Mouse (Mus musculus) midbrain, postnatal 0 days (tissue): ENCODE measurements around the gene Fcrla. TPM values are rescaled to one million over a fixed set of nuclear protein-coding genes. Genes with fewer than 3 reads are reported as not detected.

Source experiments
- ATAC-seq: fragments of 200-750 bp; cut with Nextera tagmentation; 2 replicates; pipeline ENCODE4 v1.8.0; 2017; ENCODE audit warnings: moderate number of reproducible peaks, mild to moderate bottlenecking, moderate TSS enrichment, moderate library complexity; ENCODE audit not compliant: low FRiP score
- DNase-seq: peaks from one replicate; pipeline ENCODE4 v3.0.0-alpha.2; 2015; ENCODE audit warnings: low spot score
- H3K27ac ChIP-seq: fragments of 300-500 bp; sonication (generic); 2 replicates; pipeline ENCODE4 v1.5.1; 2014; ENCODE audit warnings: low read depth, mild to moderate bottlenecking, low read length, mixed read lengths
- H3K27me3 ChIP-seq: fragments of 300-500 bp; sonication (generic); 2 replicates; pipeline ENCODE4 v1.6.1; 2014; ENCODE audit warnings: low read length, control low read depth, mixed read lengths; ENCODE audit not compliant: insufficient read depth
- H3K36me3 ChIP-seq: fragments of 300-500 bp; sonication (generic); 2 replicates; pipeline ENCODE4 v1.6.1; 2014; ENCODE audit warnings: low read length, control low read depth, mixed read lengths; ENCODE audit not compliant: insufficient read depth
- H3K4me1 ChIP-seq: fragments of 300-500 bp; sonication (generic); 2 replicates; pipeline ENCODE4 v1.6.1; 2014; ENCODE audit warnings: mild to moderate bottlenecking, control low read depth, antibody characterized with exemption, low read length, mixed read lengths; ENCODE audit not compliant: insufficient read depth
- H3K4me2 ChIP-seq: fragments of 300-500 bp; sonication (generic); 2 replicates; pipeline ENCODE4 v1.6.1; 2014; ENCODE audit warnings: low read depth, mild to moderate bottlenecking, low read length, mixed read lengths; ENCODE audit not compliant: poor library complexity, severe bottlenecking
- H3K4me3 ChIP-seq: fragments of 300-500 bp; sonication (generic); 2 replicates; pipeline ENCODE4 v1.5.1; 2014; ENCODE audit warnings: low read depth, mild to moderate bottlenecking, low read length, moderate library complexity
- H3K9ac ChIP-seq: fragments of 300-500 bp; sonication (generic); replicated peaks from 2 replicates; pipeline ENCODE4 v1.6.1; 2014; ENCODE audit warnings: mild to moderate bottlenecking, low read length, moderate library complexity, mixed read lengths; ENCODE audit not compliant: poor library complexity, severe bottlenecking
- H3K9me3 ChIP-seq: fragments of 300-500 bp; sonication (generic); 2 replicates; pipeline ENCODE4 v1.6.1; 2016; ENCODE audit warnings: low read length, control low read depth
- CTCF ChIP-seq: IDR thresholded peaks from 2 replicates; pipeline ENCODE4 v1.5.1; 2016; ENCODE audit warnings: antibody characterized with exemption, mild to moderate bottlenecking
- WGBS: fragments of 180-500 bp; shearing (Covaris S2); extraction: QIAGEN DNeasy Blood & Tissue Kit; methylation state at CpG from one replicate; pipeline ENCODE4 v1.1.7; 2014; 5-methylcytosine and 5-hydroxymethylcytosine counted together
- polyA plus RNA-seq: library from polyadenylated mRNA; unstranded; fragments of >200 nt; fragmentation: Nextera tagmentation; extraction: Ambion mirVana; gene quantifications from 2 replicates; pipeline ENCODE4 v1.2.1, GENCODE M21; 2015
- total RNA-seq: library from RNA; depleted of rRNA; stranded (reverse); fragments of >200 nt; gene quantifications from 2 replicates; pipeline ENCODE4 v1.2.3, GENCODE M21; 2014; rRNA removed

Gene Fcrla
- total and polyA plus RNA-seq, 2 experiments from 2014 or later: not detected

GRCm38 (mm10) chr1:170868107-170868904 lies 59.1 kb downstream of the Fcrla start:
- Histone ChIP-seq H3K4me2 (peak overlapping the region; percentile 62), H3K27me3 (no peaks in the 10 kb centered on the region), H3K9ac (peak overlapping the region; percentile 54), H3K27ac (peak overlapping the region; percentile 55; the same call in 1 of the 2 replicates), H3K4me3 (peak overlapping the region; percentile 69), H3K4me1 (no peaks in the 10 kb centered on the region), H3K9me3 (no peaks in the 10 kb centered on the region), H3K36me3 (no peaks in the 10 kb centered on the region)
- ATAC-seq (peak; percentile 83), DNase-seq (peak; percentile 92)
- TF ChIP-seq CTCF: no peak
- 1% methylated on average over 33 of the region's 33 CpGs for WGBS

DNA sequence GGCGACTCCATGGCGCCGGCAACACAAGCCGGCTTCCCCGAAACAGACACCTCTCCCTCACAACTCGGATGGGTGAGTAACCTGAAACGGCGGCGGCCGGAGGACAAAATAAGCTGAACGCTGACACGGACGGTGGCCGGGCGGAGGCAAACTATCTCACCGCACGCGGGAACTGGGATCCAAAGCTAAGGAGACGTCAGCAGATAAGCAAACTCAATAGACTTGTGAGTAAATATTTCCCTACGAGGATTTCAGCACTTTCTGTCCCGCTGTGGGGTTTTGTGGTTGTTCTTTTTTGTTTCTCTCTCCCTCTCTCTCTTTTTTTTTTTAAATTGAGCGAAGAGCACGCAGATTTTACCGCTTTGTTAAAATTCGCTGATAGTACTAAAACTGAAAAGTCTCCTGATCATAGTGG lies 59.7 kb downstream of the Fcrla start, which contains the start of gene Atf6:
Gene Atf6, minus strand, starts transcription at position 81 of the 415 bp plus-strand sequence.
- no peaks in the 10 kb centered on the region for H3K4me1 ChIP-seq
- peak within 1 kb of the TSS; percentile 62 for H3K4me2 ChIP-seq
- H3K27me3 ChIP-seq: no peaks in the 10 kb centered on the region
- no peak for TF ChIP-seq CTCF
- H3K4me3 ChIP-seq: peak within 1 kb of the TSS; percentile 69
- no peaks in the 10 kb centered on the region for H3K9me3 ChIP-seq
- WGBS: under 1% methylated on average over 25 of the region's 25 CpGs
- DNase-seq (peak; percentile 95), ATAC-seq (peak; percentile 76)
- peak within 1 kb of the TSS; percentile 69 for H3K27ac ChIP-seq
- peak within 1 kb of the TSS; percentile 66 for H3K9ac ChIP-seq
- no peaks in the 10 kb centered on the region for H3K36me3 ChIP-seq

Other genes starting within 250 kb of the Fcrla start
- gene Atf6, start 59.8 kb downstream of the Fcrla start, total RNA-seq: 17.4 and 21.0 TPM in 2 replicates
- 5.4 and 5.5 TPM in 2 replicates for gene Atf6, start 59.8 kb downstream of the Fcrla start, polyA plus RNA-seq
- gene Gm26620, start 42.5 kb downstream of the Fcrla start, total RNA-seq: 1.6 and 1.9 TPM in 2 replicates
- 0.77 and 1.2 TPM in 2 replicates for gene Gm26620, start 42.5 kb downstream of the Fcrla start, polyA plus RNA-seq
- 43.3 and 44.1 TPM in 2 replicates for gene Dusp12, start 42.0 kb downstream of the Fcrla start, total RNA-seq
- gene Dusp12, start 42.0 kb downstream of the Fcrla start, polyA plus RNA-seq: 38.0 and 39.6 TPM in 2 replicates
- 1.7 and 2.2 TPM in 2 replicates for gene Fcrlb, start 14.6 kb downstream of the Fcrla start, total RNA-seq
- gene Fcrlb, start 14.6 kb downstream of the Fcrla start, polyA plus RNA-seq: 1.3 and 1.8 TPM in 2 replicates
- gene Fcgr2b, start 49.0 kb upstream of the Fcrla start, total RNA-seq: 1.8 and 6.6 TPM in 2 replicates
- 2.1 and 3.6 TPM in 2 replicates for gene Fcgr2b, start 49.0 kb upstream of the Fcrla start, polyA plus RNA-seq
- gene Fcgr4, start 91.3 kb upstream of the Fcrla start, total RNA-seq: 0.57 TPM in 1 of 2 replicates, not detected in the other
- gene Fcgr4, start 91.3 kb upstream of the Fcrla start, polyA plus RNA-seq: 0.25 and 0.48 TPM in 2 replicates
- 18.1 and 19.8 TPM in 2 replicates for gene Fcgr3, start 137.4 kb upstream of the Fcrla start, total RNA-seq
- gene Fcgr3, start 137.4 kb upstream of the Fcrla start, polyA plus RNA-seq: 12.8 and 14.2 TPM in 2 replicates
- 0.38 and 1.5 TPM in 2 replicates for gene Cfap126, start 186.3 kb upstream of the Fcrla start, total RNA-seq
- gene Cfap126, start 186.3 kb upstream of the Fcrla start, polyA plus RNA-seq: 6.0 and 8.1 TPM in 2 replicates
- 263 TPM in 2 replicates for gene Sdhc, start 223.0 kb upstream of the Fcrla start, total RNA-seq
- gene Sdhc, start 223.0 kb upstream of the Fcrla start, polyA plus RNA-seq: 313 and 326 TPM in 2 replicates
- gene Mpz, start 223.1 kb upstream of the Fcrla start, total RNA-seq: 0.49 and 0.90 TPM in 2 replicates
- 0.63 and 0.67 TPM in 2 replicates for gene Mpz, start 223.1 kb upstream of the Fcrla start, polyA plus RNA-seq